Mouse (Mus musculus) thymus, adult 18-20 months (tissue): ENCODE measurements at regions not wholly inside any gene's neighbourhood (a gene's known extent, or its start where the extent isn't known, plus 50 kb on each side); places are given as distances from the start of the nearest gene placed in this dataset.
"Not testable (repeated sequence)": the region's sequence is repeated elsewhere in the genome, so short reads cannot be mapped to it uniquely, and the experiment has no call there.

Source experiments
- DNase-seq, 2 experiments: peaks; one replicate each; pipeline ENCODE4 v3.0.0; 2022; ENCODE audit warnings: mixed read lengths in 2 of 2

- DNase-seq: no peak
Observed at GRCm38 (mm10) chr16:76958597-76959392, 54.7 kb upstream of the Usp25 start.

GRCm38 (mm10) chr16:76957491-76957890 is 56.0 kb upstream of the Usp25 start:
- no peak for DNase-seq

- no peak for DNase-seq
Observed at GRCm38 (mm10) chr16:76957090-76957489, 56.4 kb upstream of the Usp25 start.

GRCm38 (mm10) chr16:76950836-76951486 is 62.5 kb upstream of the Usp25 start:
- DNase-seq: no peak

GRCm38 (mm10) chr16:76947011-76947410 is 66.5 kb upstream of the Usp25 start:
- DNase-seq: no peak

- no peak for DNase-seq
Observed at GRCm38 (mm10) chr16:76938128-76938527, 75.4 kb upstream of the Usp25 start.

GRCm38 (mm10) chr16:76927901-76928300 is 85.6 kb upstream of the Usp25 start:
- no peak for DNase-seq

GRCm38 (mm10) chr16:76920137-76920536 is 93.4 kb upstream of the Usp25 start:
- DNase-seq: not testable (repeated sequence)

- no peak for DNase-seq
Observed at GRCm38 (mm10) chr16:76918598-76918997, 94.9 kb upstream of the Usp25 start.

GRCm38 (mm10) chr16:76914311-76914710 is 99.2 kb upstream of the Usp25 start:
- DNase-seq: no peak

- DNase-seq: no peak
Observed at GRCm38 (mm10) chr16:76905205-76905996, 108.1 kb upstream of the Usp25 start.

- no peak for DNase-seq
Observed at GRCm38 (mm10) chr16:76899083-76899482, 114.4 kb upstream of the Usp25 start.

GRCm38 (mm10) chr16:76896305-76896704 is 117.2 kb upstream of the Usp25 start:
- no peak for DNase-seq

GRCm38 (mm10) chr16:76895781-76896180 is 117.7 kb upstream of the Usp25 start:
- no peak for DNase-seq

- DNase-seq: no peak
Observed at GRCm38 (mm10) chr16:76878576-76878975, 134.9 kb upstream of the Usp25 start.

- no peak for DNase-seq
Observed at GRCm38 (mm10) chr16:76875397-76876018, 138.0 kb upstream of the Usp25 start.

- DNase-seq: no peak
Observed at GRCm38 (mm10) chr16:76866465-76866802, 147.1 kb upstream of the Usp25 start.

- DNase-seq: no peak
Observed at GRCm38 (mm10) chr16:76865731-76866464, 147.6 kb upstream of the Usp25 start.

- no peak for DNase-seq
Observed at GRCm38 (mm10) chr16:76864392-76864791, 149.1 kb upstream of the Usp25 start.

GRCm38 (mm10) chr16:76855797-76856196 is 157.7 kb upstream of the Usp25 start:
- DNase-seq: no peak

GRCm38 (mm10) chr16:76851396-76851795 is 162.1 kb upstream of the Usp25 start:
- no peak for DNase-seq

- DNase-seq: no peak
Observed at GRCm38 (mm10) chr16:76837450-76837849, 176.1 kb upstream of the Usp25 start.
